Mouse (Mus musculus) right cerebral cortex, postnatal 25 days (tissue): ENCODE results near the gene Mark1.
A peak's percentile ranks its signal among the peaks of the same experiment; 100 is the strongest.

ENCODE experiments used
- DNase-seq: peaks from one replicate; pipeline ENCODE4 v3.0.0; 2022

The Mark1 gene

GRCm38 (mm10) chr1:184961853-184962252, 37.5 kb downstream of the Mark1 start:
- DNase-seq, result no peak

- no peak for DNase-seq
Observed at GRCm38 (mm10) chr1:184958818-184959217, 40.6 kb downstream of the Mark1 start.

- no peak for DNase-seq
Observed at GRCm38 (mm10) chr1:184958388-184958787, 41.0 kb downstream of the Mark1 start.

- DNase-seq, result no peak
Observed at GRCm38 (mm10) chr1:184951758-184952157, 47.6 kb downstream of the Mark1 start.

- peak; percentile 28 for DNase-seq
Observed at GRCm38 (mm10) chr1:184951057-184951456, 48.3 kb downstream of the Mark1 start.

- no peak for DNase-seq
Observed at GRCm38 (mm10) chr1:184938106-184938505, 61.3 kb downstream of the Mark1 start.

- DNase-seq, result no peak
Observed at GRCm38 (mm10) chr1:184935980-184936379, 63.4 kb downstream of the Mark1 start.

- DNase-seq, result no peak
Observed at GRCm38 (mm10) chr1:184935490-184935889, 63.9 kb downstream of the Mark1 start.

GRCm38 (mm10) chr1:184931097-184931496, 68.3 kb downstream of the Mark1 start:
- DNase-seq, result no peak

GRCm38 (mm10) chr1:184928382-184928781, 71.0 kb downstream of the Mark1 start:
- DNase-seq, result no peak

GRCm38 (mm10) chr1:184927911-184928310, 71.5 kb downstream of the Mark1 start:
- no peak for DNase-seq

GRCm38 (mm10) chr1:184922824-184923223, 76.5 kb downstream of the Mark1 start:
- no peak for DNase-seq

GRCm38 (mm10) chr1:184920057-184920456, 79.3 kb downstream of the Mark1 start:
- no peak for DNase-seq

GRCm38 (mm10) chr1:184918227-184918888, 81.0 kb downstream of the Mark1 start:
- DNase-seq, result no peak

GRCm38 (mm10) chr1:184912336-184912735, 87.0 kb downstream of the Mark1 start:
- DNase-seq, result no peak

- DNase-seq, result no peak
Observed at GRCm38 (mm10) chr1:184911861-184912260, 87.5 kb downstream of the Mark1 start.

GRCm38 (mm10) chr1:184908558-184908957, 90.8 kb downstream of the Mark1 start:
- DNase-seq, result no peak

GRCm38 (mm10) chr1:184905904-184906745, 93.2 kb downstream of the Mark1 start:
- no peak for DNase-seq

GRCm38 (mm10) chr1:184905371-184905770, 94.0 kb downstream of the Mark1 start:
- DNase-seq, result no peak

GRCm38 (mm10) chr1:184903697-184904096, 95.7 kb downstream of the Mark1 start:
- no peak for DNase-seq

GRCm38 (mm10) chr1:184902886-184903285, 96.5 kb downstream of the Mark1 start:
- DNase-seq, result no peak

- no peak for DNase-seq
Observed at GRCm38 (mm10) chr1:184897350-184897749, 102.0 kb downstream of the Mark1 start.

- no peak for DNase-seq
Observed at GRCm38 (mm10) chr1:184891998-184892397, 107.4 kb downstream of the Mark1 start.

GRCm38 (mm10) chr1:184889454-184889853, 109.9 kb downstream of the Mark1 start:
- no peak for DNase-seq
